Mouse (Mus musculus) urinary bladder, adult 2 months (tissue): ENCODE data around the gene Slc48a1. TPM values are rescaled to one million over a fixed set of nuclear protein-coding genes. Genes with fewer than 3 reads are reported as not detected.

Experiments
- DNase-seq: peaks from one replicate; pipeline ENCODE4 v3.0.0; 2022; ENCODE audit warnings: low spot score
- polyA plus RNA-seq: library from polyadenylated mRNA; depleted of rRNA; stranded (reverse); fragments of >200 nt; gene quantifications from 2 replicates; pipeline ENCODE4 v1.2.3, GENCODE M21; 2012; rRNA removed

The Slc48a1 gene
- polyA plus RNA-seq = 72.4 and 91.1 TPM in 2 replicates

- DNase-seq = no peak
Measured at GRCm38 (mm10) chr15:97778311-97779098, at the start of gene Slc48a1. TSS of gene Slc48a1 (plus strand) at chr15:97778520.

GRCm38 (mm10) chr15:97728804-97729203 lies 49.5 kb upstream of the Slc48a1 start:
- no peak for DNase-seq

- DNase-seq = no peak
Measured at GRCm38 (mm10) chr15:97730365-97730764, 48.0 kb upstream of the Slc48a1 start.

GRCm38 (mm10) chr15:97731111-97731510 lies 47.2 kb upstream of the Slc48a1 start, which contains the start of gene Endou:
TSS of gene Endou (minus strand) at chr15:97731339.
- DNase-seq = no peak

- DNase-seq = no peak
Measured at GRCm38 (mm10) chr15:97731988-97732387, 46.3 kb upstream of the Slc48a1 start.

- DNase-seq = no peak
Measured at GRCm38 (mm10) chr15:97738923-97739322, 39.4 kb upstream of the Slc48a1 start.

GRCm38 (mm10) chr15:97740283-97740732 lies 38.0 kb upstream of the Slc48a1 start:
- no peak for DNase-seq

GRCm38 (mm10) chr15:97741662-97742061 lies 36.7 kb upstream of the Slc48a1 start:
- DNase-seq = no peak

- no peak for DNase-seq
Measured at GRCm38 (mm10) chr15:97742074-97742473, 36.2 kb upstream of the Slc48a1 start.

- DNase-seq = no peak
Measured at GRCm38 (mm10) chr15:97742600-97742999, 35.7 kb upstream of the Slc48a1 start.

- DNase-seq = no peak
Measured at GRCm38 (mm10) chr15:97743210-97743609, 35.1 kb upstream of the Slc48a1 start.

- DNase-seq = no peak
Measured at GRCm38 (mm10) chr15:97743961-97744525, 34.3 kb upstream of the Slc48a1 start.

GRCm38 (mm10) chr15:97744930-97745329 lies 33.4 kb upstream of the Slc48a1 start:
- DNase-seq = no peak

GRCm38 (mm10) chr15:97745331-97745730 lies 33.0 kb upstream of the Slc48a1 start:
- DNase-seq = no peak

GRCm38 (mm10) chr15:97746278-97746677 lies 32.0 kb upstream of the Slc48a1 start:
- DNase-seq = no peak

GRCm38 (mm10) chr15:97746748-97747147 lies 31.6 kb upstream of the Slc48a1 start:
- DNase-seq = no peak

- DNase-seq = no peak
Measured at GRCm38 (mm10) chr15:97747486-97747885, 30.8 kb upstream of the Slc48a1 start.

GRCm38 (mm10) chr15:97748309-97748708 lies 30.0 kb upstream of the Slc48a1 start:
- DNase-seq = no peak

- no peak for DNase-seq
Measured at GRCm38 (mm10) chr15:97748964-97749363, 29.4 kb upstream of the Slc48a1 start.

GRCm38 (mm10) chr15:97749397-97749796 lies 28.9 kb upstream of the Slc48a1 start:
- DNase-seq = no peak

- no peak for DNase-seq
Measured at GRCm38 (mm10) chr15:97749841-97750240, 28.5 kb upstream of the Slc48a1 start.

- DNase-seq = no peak
Measured at GRCm38 (mm10) chr15:97750697-97751096, 27.6 kb upstream of the Slc48a1 start.

GRCm38 (mm10) chr15:97751676-97752075 lies 26.6 kb upstream of the Slc48a1 start:
- no peak for DNase-seq
